Mouse (Mus musculus) liver, embryonic 14.5 days (tissue): ENCODE measurements around the gene B3gnt8.

ENCODE experiments used
- CTCF ChIP-seq: IDR thresholded peaks from 2 replicates; pipeline ENCODE4 v1.5.1; 2016; ENCODE audit warnings: antibody characterized with exemption, low read depth, control low read depth
- EP300 ChIP-seq: IDR thresholded peaks from 2 replicates; pipeline ENCODE4 v1.6.1; 2016; ENCODE audit warnings: antibody characterized with exemption, low read depth

DNA sequence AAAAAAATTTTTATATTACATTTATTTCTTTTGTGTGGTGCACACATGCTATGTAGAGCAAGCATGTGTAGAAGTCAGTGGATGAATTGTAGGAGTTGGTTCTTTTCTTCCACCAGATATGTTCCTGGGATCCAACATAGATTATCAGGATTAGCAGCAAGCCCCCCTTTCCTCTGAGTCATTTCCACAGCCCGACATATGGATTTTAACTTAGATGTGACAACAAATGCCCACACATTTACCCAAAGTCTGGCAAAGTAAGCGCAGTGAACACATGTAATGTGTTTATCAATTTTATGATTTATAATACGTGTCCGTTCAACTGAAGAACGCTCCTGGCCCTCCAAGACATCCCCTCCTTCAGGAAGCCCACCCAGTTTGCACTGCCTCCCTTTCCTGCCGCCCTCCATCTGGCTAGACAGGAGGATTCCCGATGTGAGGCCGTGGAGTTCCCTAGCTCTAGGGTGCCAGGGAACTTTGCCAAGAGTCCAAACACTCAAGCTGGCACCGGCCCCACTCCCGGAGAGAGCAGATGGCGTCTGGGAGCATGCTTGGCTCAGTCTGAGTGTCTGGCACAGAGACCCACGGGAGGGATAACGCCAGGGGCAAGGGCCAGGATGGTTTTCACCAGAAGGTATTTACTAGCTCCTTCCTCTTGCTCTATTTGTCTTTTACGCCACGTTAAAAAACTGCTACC lies 49.8 kb downstream of the B3gnt8 start:
- TF ChIP-seq CTCF (no peak), EP300 (no peak)
